Mouse (Mus musculus): Measurements from ENCODE around the gene Edc3. TPM values are rescaled to one million over a fixed set of nuclear protein-coding genes. Genes with fewer than 3 reads are reported as not detected.

Edc3 gene
- polyA plus RNA-seq, 1 experiment from 2014 or later: 22.1 TPM

DNA sequence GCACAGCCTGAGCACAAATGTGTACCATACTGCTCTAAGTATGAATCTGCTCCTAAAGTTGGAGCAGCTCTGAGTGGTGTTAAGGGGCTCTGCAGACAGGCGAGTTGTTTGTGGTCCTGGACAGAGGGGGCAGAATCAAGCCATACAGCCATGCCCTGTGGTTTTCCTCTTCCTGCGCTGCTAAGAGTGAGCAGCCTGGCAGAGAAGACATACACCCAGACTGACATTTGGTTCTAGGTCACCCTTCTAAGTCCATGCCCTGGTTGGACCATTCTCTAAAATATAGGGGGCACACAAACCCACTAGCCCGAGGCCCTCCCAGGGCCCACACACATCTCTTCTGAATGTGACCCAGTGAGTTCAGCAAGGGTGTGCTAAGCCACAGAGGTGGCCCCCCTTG, 81.4 kb downstream of the Edc3 start:
- DNase-seq (ENCODE audit: low spot score) (no peak), ATAC-seq (ENCODE audit: low read depth) (no peak)
- H3K36me3 ChIP-seq (ENCODE audit: control insufficient read depth, insufficient read depth, low read length): 0 out of 2 replicates have a peak, but pooled peaks cover 16% of the 10 kb centered on the region
- H3K9ac ChIP-seq (ENCODE audit: low read depth, low read length): no peak overlapping the region
- H3K27me3 ChIP-seq (replicated peaks; ENCODE audit: control insufficient read depth, insufficient read depth, low read length): no peaks in the 10 kb centered on the region
- H3K4me1 ChIP-seq (ENCODE audit: control insufficient read depth, insufficient read depth, low read length): no peaks in the 10 kb centered on the region
- H3K4me3 ChIP-seq (ENCODE audit: low read depth, low read length): no peak overlapping the region
- 80% methylated on average over 3 of the region's 3 CpGs for WGBS
- H3K9me3 ChIP-seq (ENCODE audit: control insufficient read depth, low read length): no peaks in the 10 kb centered on the region
- no peak overlapping the region for H3K4me2 ChIP-seq (ENCODE audit: low read depth, low read length)
- H3K27ac ChIP-seq (replicated peaks; ENCODE audit: low read depth, low read length): no peak overlapping the region

DNA sequence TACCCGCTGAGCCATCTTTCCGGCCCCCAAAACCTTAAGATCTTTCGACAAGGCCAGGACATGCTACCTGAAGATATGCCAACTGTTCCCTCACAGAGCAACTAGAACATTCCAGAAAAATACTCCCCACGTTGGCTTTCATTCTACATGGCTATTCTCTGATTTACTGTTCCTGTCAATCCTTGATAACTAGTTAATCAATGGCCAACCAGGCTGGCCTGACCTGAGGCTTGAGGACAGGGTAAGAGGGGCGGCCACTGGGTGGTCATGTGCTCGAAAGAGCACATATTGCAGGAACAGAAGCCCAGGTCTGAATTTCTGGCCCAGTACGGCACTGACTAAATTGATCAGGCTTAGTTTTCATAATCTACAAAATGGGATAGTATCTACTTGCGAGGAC, 89.1 kb downstream of the Edc3 start:
- no peak overlapping the region for H3K4me2 ChIP-seq (ENCODE audit: low read depth, low read length)
- WGBS: 93% methylated on average over 8 of the region's 8 CpGs
- ATAC-seq (ENCODE audit: low read depth): no peak
- no peaks in the 10 kb centered on the region for H3K27me3 ChIP-seq (replicated peaks; ENCODE audit: control insufficient read depth, insufficient read depth, low read length)
- no peaks in the 10 kb centered on the region for H3K4me1 ChIP-seq (ENCODE audit: control insufficient read depth, insufficient read depth, low read length)
- H3K9me3 ChIP-seq (ENCODE audit: control insufficient read depth, low read length): no peaks in the 10 kb centered on the region
- no peak overlapping the region for H3K9ac ChIP-seq (ENCODE audit: low read depth, low read length)
- peaks cover 32% of the 10 kb centered on the region for H3K36me3 ChIP-seq (ENCODE audit: control insufficient read depth, insufficient read depth, low read length)
- H3K4me3 ChIP-seq (ENCODE audit: low read depth, low read length): no peak overlapping the region
- no peak overlapping the region for H3K27ac ChIP-seq (replicated peaks; ENCODE audit: low read depth, low read length)
- DNase-seq (ENCODE audit: low spot score): no peak

DNA sequence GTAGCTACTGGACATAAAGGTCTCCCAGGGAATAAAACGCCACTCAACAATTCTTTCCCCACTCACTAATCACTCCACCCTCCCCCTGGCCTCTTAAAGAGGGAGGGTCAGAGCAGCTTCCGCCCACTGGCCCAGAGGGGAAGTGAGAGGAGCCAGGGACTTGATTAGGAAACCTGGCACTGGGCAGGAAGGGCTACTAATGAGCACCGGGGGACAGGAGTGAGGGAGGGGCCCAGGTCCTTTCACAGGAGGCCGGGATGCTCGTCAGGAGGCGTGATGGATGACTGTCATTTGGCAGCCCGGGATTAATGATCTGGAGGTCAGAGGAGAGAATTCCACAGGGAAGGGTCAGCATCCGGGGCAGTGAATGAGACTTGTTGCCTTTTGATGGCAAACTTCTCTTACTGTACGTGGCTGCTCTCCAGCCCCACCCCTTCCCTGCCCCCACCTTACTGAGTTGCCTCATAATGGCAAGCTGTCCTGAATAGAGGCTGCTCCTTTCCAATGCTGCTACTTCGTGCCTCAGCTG, 90.4 kb downstream of the Edc3 start:
- peaks cover 25% of the 10 kb centered on the region for H3K36me3 ChIP-seq (ENCODE audit: control insufficient read depth, insufficient read depth, low read length)
- no peak overlapping the region for H3K4me2 ChIP-seq (ENCODE audit: low read depth, low read length)
- H3K9ac ChIP-seq (ENCODE audit: low read depth, low read length): no peak overlapping the region; the same call in 1 of the 2 replicates
- ATAC-seq (ENCODE audit: low read depth) (no peak), DNase-seq (ENCODE audit: low spot score) (peak; percentile 18)
- no peak overlapping the region for H3K4me3 ChIP-seq (ENCODE audit: low read depth, low read length)
- H3K27ac ChIP-seq (replicated peaks; ENCODE audit: low read depth, low read length): no peak overlapping the region
- no peaks in the 10 kb centered on the region for H3K27me3 ChIP-seq (replicated peaks; ENCODE audit: control insufficient read depth, insufficient read depth, low read length)
- H3K9me3 ChIP-seq (ENCODE audit: control insufficient read depth, low read length): no peaks in the 10 kb centered on the region
- 22% methylated on average over 10 of the region's 10 CpGs for WGBS
- no peaks in the 10 kb centered on the region for H3K4me1 ChIP-seq (ENCODE audit: control insufficient read depth, insufficient read depth, low read length)

DNA sequence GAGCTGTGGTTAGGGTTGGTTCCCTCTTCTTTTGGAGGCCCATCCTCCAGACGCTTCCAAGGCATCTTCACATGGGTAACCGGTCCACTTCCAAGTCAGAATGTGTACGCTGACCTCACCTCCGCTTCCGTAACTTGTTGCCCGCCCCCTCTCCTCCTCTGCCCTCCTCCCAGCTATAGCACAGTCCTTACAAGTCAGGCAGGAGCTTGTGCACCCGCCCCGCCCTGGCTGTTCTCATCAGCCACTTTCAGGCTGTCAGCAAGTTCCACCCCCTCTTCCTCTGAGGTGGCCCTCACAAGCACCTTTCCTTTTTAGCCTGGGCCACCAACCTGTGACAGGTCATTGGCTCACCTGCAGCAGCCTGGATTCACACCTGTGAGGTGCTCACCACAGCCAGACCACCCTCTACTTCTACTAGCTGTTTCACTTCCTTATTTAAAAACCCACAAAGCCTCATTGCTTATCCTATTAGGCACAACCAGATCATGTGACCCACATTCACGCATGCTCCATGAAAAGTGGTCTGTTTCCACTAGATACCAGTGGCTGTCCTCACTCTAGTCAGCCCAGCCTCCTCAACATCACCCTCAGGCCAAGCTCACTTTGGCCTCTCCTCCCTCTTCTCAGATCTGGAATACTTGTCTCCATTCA, 92.1 kb downstream of the Edc3 start:
- WGBS: 84% methylated on average over 9 of the region's 9 CpGs
- H3K4me1 ChIP-seq (ENCODE audit: control insufficient read depth, insufficient read depth, low read length): no peaks in the 10 kb centered on the region
- no peak for ATAC-seq (ENCODE audit: low read depth)
- H3K27me3 ChIP-seq (replicated peaks; ENCODE audit: control insufficient read depth, insufficient read depth, low read length): no peaks in the 10 kb centered on the region
- H3K36me3 ChIP-seq (ENCODE audit: control insufficient read depth, insufficient read depth, low read length): peaks cover 18% of the 10 kb centered on the region
- no peaks in the 10 kb centered on the region for H3K9me3 ChIP-seq (ENCODE audit: control insufficient read depth, low read length)
- no peak overlapping the region for H3K4me2 ChIP-seq (ENCODE audit: low read depth, low read length)
- no peak overlapping the region for H3K4me3 ChIP-seq (ENCODE audit: low read depth, low read length)
- H3K27ac ChIP-seq (replicated peaks; ENCODE audit: low read depth, low read length): no peak overlapping the region
- no peak overlapping the region for H3K9ac ChIP-seq (ENCODE audit: low read depth, low read length)
- no peak for DNase-seq (ENCODE audit: low spot score)

Other genes starting within 250 kb of the Edc3 start
- 10.9 and 14.5 TPM in 2 replicates for gene Scamp5, start 240.5 kb upstream of the Edc3 start, polyA plus RNA-seq (2014; fragmentation: Nextera tagmentation; extraction: Ambion mirVana)
- gene Rpp25, start 204.5 kb upstream of the Edc3 start, polyA plus RNA-seq (2014; fragmentation: Nextera tagmentation; extraction: Ambion mirVana): 0.86 and 1.4 TPM in 2 replicates
- gene Cox5a, start 187.3 kb upstream of the Edc3 start, polyA plus RNA-seq (2014; fragmentation: Nextera tagmentation; extraction: Ambion mirVana): 479 and 555 TPM in 2 replicates
- gene Fam219b, start 171.0 kb upstream of the Edc3 start, polyA plus RNA-seq (2014; fragmentation: Nextera tagmentation; extraction: Ambion mirVana): 21.1 and 24.2 TPM in 2 replicates
- gene Mpi, start 155.8 kb upstream of the Edc3 start, polyA plus RNA-seq (2014; fragmentation: Nextera tagmentation; extraction: Ambion mirVana): 40.4 and 44.5 TPM in 2 replicates
- 79.4 and 81.4 TPM in 2 replicates for gene Scamp2, start 147.6 kb upstream of the Edc3 start, polyA plus RNA-seq (2014; fragmentation: Nextera tagmentation; extraction: Ambion mirVana)
- 9.4 and 11.4 TPM in 2 replicates for gene Ulk3, start 119.1 kb upstream of the Edc3 start, polyA plus RNA-seq (2014; fragmentation: Nextera tagmentation; extraction: Ambion mirVana)
- not detected in 2 replicates for gene Cplx3, start 102.3 kb upstream of the Edc3 start, polyA plus RNA-seq (2014; fragmentation: Nextera tagmentation; extraction: Ambion mirVana)
- gene Lman1l, start 87.8 kb upstream of the Edc3 start, polyA plus RNA-seq (2014; fragmentation: Nextera tagmentation; extraction: Ambion mirVana): not detected in 2 replicates
- 25.7 and 26.6 TPM in 2 replicates for gene Csk, start 54.9 kb upstream of the Edc3 start, polyA plus RNA-seq (2014; fragmentation: Nextera tagmentation; extraction: Ambion mirVana)
- not detected in 2 replicates for gene Cyp1a2, start 24.8 kb upstream of the Edc3 start, polyA plus RNA-seq (2014; fragmentation: Nextera tagmentation; extraction: Ambion mirVana)
- gene Cyp1a1, start 20.6 kb upstream of the Edc3 start, polyA plus RNA-seq (2014; fragmentation: Nextera tagmentation; extraction: Ambion mirVana): 0.08 TPM in 1 of 2 replicates, not detected in the other
- gene Clk3, start 57.3 kb downstream of the Edc3 start, polyA plus RNA-seq (2014; fragmentation: Nextera tagmentation; extraction: Ambion mirVana): 54.7 and 59.6 TPM in 2 replicates
- gene Arid3b, start 128.3 kb downstream of the Edc3 start, polyA plus RNA-seq (2014; fragmentation: Nextera tagmentation; extraction: Ambion mirVana): 3.8 and 4.1 TPM in 2 replicates
- 85.0 and 99.3 TPM in 2 replicates for gene Ubl7, start 202.4 kb downstream of the Edc3 start, polyA plus RNA-seq (2014; fragmentation: Nextera tagmentation; extraction: Ambion mirVana)
- gene Sema7a, start 231.6 kb downstream of the Edc3 start, polyA plus RNA-seq (2014; fragmentation: Nextera tagmentation; extraction: Ambion mirVana): 1.2 TPM in 2 replicates